Mouse (Mus musculus): ENCODE measurements around the gene Prnp. TPM values are rescaled to one million over a fixed set of nuclear protein-coding genes. Genes with fewer than 3 reads are reported as not detected.

Prnp gene
- polyA plus RNA-seq, 1 experiment from 2014 or later: 23.7 TPM

DNA sequence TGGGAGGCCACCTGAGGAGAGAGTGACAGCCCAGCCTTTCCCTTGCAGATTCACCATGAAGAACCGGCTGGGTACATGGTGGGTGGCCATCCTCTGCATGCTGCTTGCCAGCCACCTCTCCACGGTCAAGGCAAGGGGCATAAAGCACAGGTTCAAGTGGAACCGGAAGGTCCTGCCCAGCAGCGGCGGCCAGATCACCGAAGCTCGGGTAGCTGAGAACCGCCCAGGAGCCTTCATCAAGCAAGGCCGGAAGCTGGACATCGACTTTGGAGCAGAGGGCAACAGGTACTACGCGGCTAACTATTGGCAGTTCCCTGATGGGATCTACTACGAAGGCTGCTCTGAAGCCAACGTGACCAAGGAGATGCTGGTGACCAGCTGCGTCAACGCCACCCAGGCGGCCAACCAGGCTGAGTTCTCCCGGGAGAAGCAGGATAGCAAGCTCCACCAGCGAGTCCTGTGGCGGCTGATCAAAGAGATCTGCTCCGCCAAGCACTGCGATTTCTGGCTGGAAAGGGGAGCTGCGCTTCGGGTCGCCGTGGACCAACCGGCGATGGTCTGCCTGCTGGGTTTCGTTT lies 43.3 kb downstream of the Prnp start:
- Histone ChIP-seq H3K36me3 (replicated peaks; ENCODE audit: control insufficient read depth, insufficient read depth, low read depth, low read length) (no peaks in the 10 kb centered on the region), H3K9ac (replicated peaks; ENCODE audit: low read length) (no peak overlapping the region), H3K4me3 (ENCODE audit: low read depth, low read length) (no peak overlapping the region), H3K4me2 (ENCODE audit: low read depth, low read length) (peak overlapping the region; percentile 16), H3K4me1 (ENCODE audit: control insufficient read depth, insufficient read depth, low read length) (no peaks in the 10 kb centered on the region), H3K9me3 (replicated peaks; ENCODE audit: control insufficient read depth, low read length) (no peaks in the 10 kb centered on the region), H3K27ac (replicated peaks; ENCODE audit: low read depth, low read length) (no peak overlapping the region), H3K27me3 (ENCODE audit: control insufficient read depth, insufficient read depth, low read length) (peaks cover 10% of the 10 kb centered on the region)
- DNase-seq (ENCODE audit: low spot score) (peak; percentile 33), ATAC-seq (replicated peaks; ENCODE audit: insufficient number of reproducible peaks, low FRiP score, low TSS enrichment, low read depth) (no peak)
- 23% methylated on average over 29 of the region's 29 CpGs for WGBS

DNA sequence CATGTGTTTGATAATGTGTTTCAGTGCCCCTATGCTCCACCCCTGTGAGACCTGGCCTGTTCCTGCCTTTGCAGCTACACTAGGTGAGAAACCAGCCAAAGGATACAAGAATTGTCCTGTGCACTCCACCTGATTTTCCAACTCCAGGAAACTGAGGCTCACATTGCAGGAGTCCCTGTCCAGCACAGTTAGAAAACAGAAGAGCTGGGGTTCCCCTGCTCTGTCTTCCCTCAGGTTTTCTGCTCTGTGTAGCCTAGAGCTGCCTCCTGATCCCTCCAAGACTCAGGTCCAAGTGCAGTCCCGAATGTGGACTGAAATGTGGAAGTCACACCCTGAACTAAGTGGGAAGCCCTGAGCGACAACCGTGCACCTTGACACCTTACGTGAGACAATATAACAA lies 44.0 kb downstream of the Prnp start:
- H3K4me2 ChIP-seq (ENCODE audit: low read depth, low read length): no peak overlapping the region
- no peaks in the 10 kb centered on the region for H3K36me3 ChIP-seq (replicated peaks; ENCODE audit: control insufficient read depth, insufficient read depth, low read depth, low read length)
- peaks cover 10% of the 10 kb centered on the region for H3K27me3 ChIP-seq (ENCODE audit: control insufficient read depth, insufficient read depth, low read length)
- 89% methylated on average over 4 of the region's 4 CpGs for WGBS
- no peak overlapping the region for H3K9ac ChIP-seq (replicated peaks; ENCODE audit: low read length)
- H3K4me3 ChIP-seq (ENCODE audit: low read depth, low read length): no peak overlapping the region
- no peaks in the 10 kb centered on the region for H3K4me1 ChIP-seq (ENCODE audit: control insufficient read depth, insufficient read depth, low read length)
- H3K9me3 ChIP-seq (replicated peaks; ENCODE audit: control insufficient read depth, low read length): no peaks in the 10 kb centered on the region
- no peak for DNase-seq (ENCODE audit: low spot score)
- H3K27ac ChIP-seq (replicated peaks; ENCODE audit: low read depth, low read length): no peak overlapping the region
- ATAC-seq (replicated peaks; ENCODE audit: insufficient number of reproducible peaks, low FRiP score, low TSS enrichment, low read depth): no peak

DNA sequence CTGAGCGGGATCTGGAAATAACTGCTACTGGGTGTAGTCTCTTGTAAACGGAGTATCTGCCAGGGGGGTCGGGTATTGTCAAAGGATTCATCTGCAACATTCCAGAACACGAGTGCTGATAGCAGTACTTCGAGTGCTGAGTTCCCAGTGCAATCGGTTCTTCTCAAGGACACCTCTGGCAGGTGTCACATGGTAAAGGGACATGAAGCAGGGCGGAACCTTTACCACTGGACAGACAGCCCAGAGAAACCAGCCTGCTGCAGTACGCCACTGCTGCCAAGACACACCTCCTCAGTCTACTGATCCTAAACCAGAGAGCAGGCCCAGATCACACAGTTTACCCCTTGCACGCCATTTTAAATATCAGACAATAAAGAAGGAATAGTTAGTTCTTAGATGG lies 45.1 kb downstream of the Prnp start:
- peak overlapping the region; percentile 15; the same call in 1 of the 2 replicates for H3K4me3 ChIP-seq (ENCODE audit: low read depth, low read length)
- H3K27ac ChIP-seq (replicated peaks; ENCODE audit: low read depth, low read length): no peak overlapping the region
- ATAC-seq (replicated peaks; ENCODE audit: insufficient number of reproducible peaks, low FRiP score, low TSS enrichment, low read depth): no peak
- H3K9ac ChIP-seq (replicated peaks; ENCODE audit: low read length): no peak overlapping the region
- peak overlapping the region; percentile 38 for H3K4me2 ChIP-seq (ENCODE audit: low read depth, low read length)
- 57% methylated on average over 9 of the region's 9 CpGs for WGBS
- H3K27me3 ChIP-seq (ENCODE audit: control insufficient read depth, insufficient read depth, low read length): peaks cover 10% of the 10 kb centered on the region
- no peaks in the 10 kb centered on the region for H3K9me3 ChIP-seq (replicated peaks; ENCODE audit: control insufficient read depth, low read length)
- no peak for DNase-seq (ENCODE audit: low spot score)
- H3K36me3 ChIP-seq (replicated peaks; ENCODE audit: control insufficient read depth, insufficient read depth, low read depth, low read length): no peaks in the 10 kb centered on the region
- H3K4me1 ChIP-seq (ENCODE audit: control insufficient read depth, insufficient read depth, low read length): no peaks in the 10 kb centered on the region

DNA sequence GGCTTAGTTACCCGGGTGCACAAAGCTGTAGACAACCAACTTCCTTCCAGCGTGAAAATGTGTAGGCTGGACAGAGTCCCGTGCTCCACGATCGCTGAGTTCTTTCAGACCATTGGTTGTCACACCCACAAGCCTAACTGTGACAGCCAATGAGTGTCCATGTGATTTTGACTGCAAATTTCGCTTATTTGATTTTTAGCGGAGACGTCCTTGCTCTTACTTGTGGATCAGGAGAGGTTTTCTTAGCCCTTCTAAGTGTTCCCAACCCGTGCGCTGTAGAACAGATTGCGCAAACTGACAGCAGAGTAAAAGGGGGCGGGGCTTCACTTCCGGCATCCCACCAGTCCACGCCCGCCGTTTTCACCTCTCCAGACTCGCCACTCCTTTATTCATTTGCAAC lies 45.5 kb downstream of the Prnp start:
- H3K4me1 ChIP-seq (ENCODE audit: control insufficient read depth, insufficient read depth, low read length): no peaks in the 10 kb centered on the region
- no peak for ATAC-seq (replicated peaks; ENCODE audit: insufficient number of reproducible peaks, low FRiP score, low TSS enrichment, low read depth)
- no peak overlapping the region for H3K9ac ChIP-seq (replicated peaks; ENCODE audit: low read length)
- H3K4me3 ChIP-seq (ENCODE audit: low read depth, low read length): peak overlapping the region; percentile 15; the same call in 1 of the 2 replicates
- H3K36me3 ChIP-seq (replicated peaks; ENCODE audit: control insufficient read depth, insufficient read depth, low read depth, low read length): no peaks in the 10 kb centered on the region
- H3K27me3 ChIP-seq (ENCODE audit: control insufficient read depth, insufficient read depth, low read length): peaks cover 10% of the 10 kb centered on the region
- H3K9me3 ChIP-seq (replicated peaks; ENCODE audit: control insufficient read depth, low read length): no peaks in the 10 kb centered on the region
- H3K27ac ChIP-seq (replicated peaks; ENCODE audit: low read depth, low read length): no peak overlapping the region
- peak overlapping the region; percentile 38 for H3K4me2 ChIP-seq (ENCODE audit: low read depth, low read length)
- peak; percentile 57 for DNase-seq (ENCODE audit: low spot score)
- 6% methylated on average over 17 of the region's 17 CpGs for WGBS

DNA sequence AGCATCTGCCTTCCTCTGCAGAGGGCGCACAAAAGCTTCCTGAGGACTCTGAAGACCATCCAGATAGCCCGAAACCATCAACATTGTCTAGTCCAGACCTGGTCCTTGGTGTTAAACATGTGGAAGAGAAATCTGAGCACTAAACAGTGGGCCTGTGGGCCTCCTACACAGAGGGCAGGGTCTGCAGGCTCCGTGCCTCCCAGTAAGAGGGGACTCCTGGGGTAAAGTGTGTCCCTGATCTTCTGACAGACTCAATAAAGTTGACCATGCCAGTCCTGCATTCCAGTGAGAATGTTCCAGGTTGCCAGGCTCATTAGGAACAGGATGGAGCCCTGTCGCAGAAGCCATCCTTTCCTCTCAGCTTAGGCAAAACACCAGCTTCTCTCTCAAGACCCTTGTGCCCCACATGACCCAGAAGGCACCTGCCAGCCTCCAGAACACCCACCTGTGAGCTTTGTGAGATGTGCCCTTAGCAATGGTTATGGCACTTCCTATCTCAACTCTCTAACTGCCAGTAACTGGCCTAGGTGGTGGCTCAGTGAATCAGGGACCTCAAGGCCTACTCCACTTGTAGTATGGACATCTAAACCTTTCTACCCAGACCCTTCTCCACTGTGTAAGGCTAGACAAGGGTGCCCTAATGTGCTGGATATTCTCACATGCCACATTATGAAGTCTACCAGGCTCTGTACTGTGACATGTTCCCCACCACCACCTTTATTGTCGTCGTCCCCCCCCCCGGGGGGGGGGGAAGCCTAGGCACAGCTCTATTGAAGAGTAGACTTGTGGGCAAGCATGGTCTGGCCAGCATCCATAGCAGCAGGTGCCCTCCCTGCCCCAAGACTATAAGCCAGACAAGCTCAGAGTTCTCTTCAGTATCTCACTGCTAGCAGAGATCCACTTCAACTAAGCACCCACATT lies 46.9 kb downstream of the Prnp start:
- H3K4me2 ChIP-seq (ENCODE audit: low read depth, low read length): no peak overlapping the region
- DNase-seq (ENCODE audit: low spot score): no peak
- peaks cover 10% of the 10 kb centered on the region for H3K27me3 ChIP-seq (ENCODE audit: control insufficient read depth, insufficient read depth, low read length)
- H3K27ac ChIP-seq (replicated peaks; ENCODE audit: low read depth, low read length): no peak overlapping the region
- H3K4me3 ChIP-seq (ENCODE audit: low read depth, low read length): no peak overlapping the region
- H3K36me3 ChIP-seq (replicated peaks; ENCODE audit: control insufficient read depth, insufficient read depth, low read depth, low read length): no peaks in the 10 kb centered on the region
- no peaks in the 10 kb centered on the region for H3K4me1 ChIP-seq (ENCODE audit: control insufficient read depth, insufficient read depth, low read length)
- H3K9ac ChIP-seq (replicated peaks; ENCODE audit: low read length): no peak overlapping the region
- ATAC-seq (replicated peaks; ENCODE audit: insufficient number of reproducible peaks, low FRiP score, low TSS enrichment, low read depth): no peak
- WGBS: 88% methylated on average over 7 of the region's 7 CpGs
- no peaks in the 10 kb centered on the region for H3K9me3 ChIP-seq (replicated peaks; ENCODE audit: control insufficient read depth, low read length)

DNA sequence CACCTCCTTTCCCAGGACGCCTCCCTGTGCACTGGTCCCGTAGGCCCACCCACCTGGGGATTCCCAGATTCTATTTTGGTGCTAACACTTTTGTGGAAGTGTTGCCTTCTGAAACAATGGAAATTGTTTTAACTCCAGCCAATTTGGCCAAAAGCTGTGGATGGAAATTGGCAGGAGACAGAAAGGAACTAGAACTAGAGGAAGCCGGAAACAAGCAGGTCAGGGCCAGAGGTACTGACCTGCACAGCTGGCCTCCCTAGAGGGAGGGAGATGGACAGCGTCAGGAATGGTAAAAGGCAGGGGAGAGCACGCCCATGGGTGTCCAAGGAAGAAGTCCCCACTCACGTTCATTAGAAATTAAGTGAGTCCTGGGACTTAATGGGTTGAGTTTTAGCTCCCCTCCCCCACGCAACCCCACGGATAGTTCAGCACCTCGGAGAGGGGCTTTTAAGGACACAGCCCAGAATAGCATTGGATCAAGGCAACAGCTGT lies 48.0 kb downstream of the Prnp start:
- DNase-seq (ENCODE audit: low spot score) (peak; percentile 62), ATAC-seq (replicated peaks; ENCODE audit: insufficient number of reproducible peaks, low FRiP score, low TSS enrichment, low read depth) (no peak)
- no peaks in the 10 kb centered on the region for H3K36me3 ChIP-seq (replicated peaks; ENCODE audit: control insufficient read depth, insufficient read depth, low read depth, low read length)

DNA sequence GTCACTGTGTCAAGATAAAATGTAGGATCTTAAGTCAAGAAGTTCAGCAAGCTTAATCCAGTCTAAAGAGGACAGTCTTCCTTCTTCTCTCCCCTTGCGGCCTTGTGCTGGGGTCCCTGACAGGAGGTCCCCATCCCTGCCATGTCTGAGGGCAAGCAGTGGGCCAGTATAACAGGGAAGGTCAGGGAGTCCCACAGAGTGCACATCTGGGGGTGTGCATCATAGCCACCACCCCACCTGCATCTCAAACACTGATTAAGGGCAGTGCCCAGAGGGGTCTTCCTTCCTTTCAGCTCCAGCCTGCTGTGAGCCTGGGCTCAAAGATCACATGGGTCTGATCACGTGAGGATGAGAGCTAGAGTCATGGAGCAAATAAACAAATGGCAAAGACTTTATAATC lies 51.9 kb downstream of the Prnp start:
- Histone ChIP-seq H3K27ac (replicated peaks; ENCODE audit: low read depth, low read length) (no peak overlapping the region), H3K4me1 (ENCODE audit: control insufficient read depth, insufficient read depth, low read length) (no peaks in the 10 kb centered on the region), H3K27me3 (ENCODE audit: control insufficient read depth, insufficient read depth, low read length) (no peaks in the 10 kb centered on the region), H3K4me2 (ENCODE audit: low read depth, low read length) (no peak overlapping the region), H3K9ac (replicated peaks; ENCODE audit: low read length) (no peak overlapping the region), H3K9me3 (replicated peaks; ENCODE audit: control insufficient read depth, low read length) (no peaks in the 10 kb centered on the region), H3K36me3 (replicated peaks; ENCODE audit: control insufficient read depth, insufficient read depth, low read depth, low read length) (no peaks in the 10 kb centered on the region), H3K4me3 (ENCODE audit: low read depth, low read length) (no peak overlapping the region)
- 59% methylated on average over 2 of the region's 2 CpGs for WGBS
- ATAC-seq (replicated peaks; ENCODE audit: insufficient number of reproducible peaks, low FRiP score, low TSS enrichment, low read depth): no peak
- DNase-seq (ENCODE audit: low spot score): no peak

More for the DNA sequence above, 48.0 kb downstream of the Prnp start:
- H3K9ac ChIP-seq (replicated peaks; ENCODE audit: low read length): no peak overlapping the region
- H3K4me1 ChIP-seq (ENCODE audit: control insufficient read depth, insufficient read depth, low read length): no peaks in the 10 kb centered on the region
- no peak overlapping the region for H3K4me2 ChIP-seq (ENCODE audit: low read depth, low read length)
- 52% methylated on average over 9 of the region's 9 CpGs for WGBS
- H3K27ac ChIP-seq (replicated peaks; ENCODE audit: low read depth, low read length): no peak overlapping the region
- no peaks in the 10 kb centered on the region for H3K9me3 ChIP-seq (replicated peaks; ENCODE audit: control insufficient read depth, low read length)
- H3K4me3 ChIP-seq (ENCODE audit: low read depth, low read length): no peak overlapping the region
- peaks cover 9% of the 10 kb centered on the region for H3K27me3 ChIP-seq (ENCODE audit: control insufficient read depth, insufficient read depth, low read length)

DNA sequence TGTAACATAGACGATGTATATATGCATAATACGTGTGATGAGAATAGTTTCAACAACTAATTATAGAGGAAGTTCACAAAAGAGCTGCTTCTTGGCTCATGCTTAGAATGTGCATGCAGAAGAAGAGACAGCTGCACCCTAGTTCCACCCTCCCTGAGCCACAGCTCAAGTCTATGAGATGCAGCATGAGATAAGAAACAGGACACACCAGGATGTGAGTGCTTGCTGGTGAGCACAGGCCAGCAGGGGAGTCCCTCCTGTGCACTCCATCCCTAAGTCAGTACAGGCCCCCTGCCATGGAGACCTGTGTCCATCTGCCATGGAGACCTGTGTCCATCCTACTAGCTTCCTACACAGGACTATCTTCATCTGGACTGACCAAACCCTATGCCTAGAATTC lies 60.9 kb downstream of the Prnp start:
- ATAC-seq (replicated peaks; ENCODE audit: insufficient number of reproducible peaks, low FRiP score, low TSS enrichment, low read depth): no peak
- no peak overlapping the region for H3K27ac ChIP-seq (replicated peaks; ENCODE audit: low read depth, low read length)
- H3K27me3 ChIP-seq (ENCODE audit: control insufficient read depth, insufficient read depth, low read length): no peaks in the 10 kb centered on the region
- no peak overlapping the region for H3K4me2 ChIP-seq (ENCODE audit: low read depth, low read length)
- H3K9me3 ChIP-seq (replicated peaks; ENCODE audit: control insufficient read depth, low read length): no peaks in the 10 kb centered on the region
- H3K4me3 ChIP-seq (ENCODE audit: low read depth, low read length): no peak overlapping the region
- 90% methylated on average over 2 of the region's 2 CpGs for WGBS
- no peaks in the 10 kb centered on the region for H3K4me1 ChIP-seq (ENCODE audit: control insufficient read depth, insufficient read depth, low read length)
- no peak overlapping the region for H3K9ac ChIP-seq (replicated peaks; ENCODE audit: low read length)
- no peak for DNase-seq (ENCODE audit: low spot score)
- no peaks in the 10 kb centered on the region for H3K36me3 ChIP-seq (replicated peaks; ENCODE audit: control insufficient read depth, insufficient read depth, low read depth, low read length)
